Mouse (Mus musculus) thymus, postnatal 25 days (tissue): ENCODE measurements around the gene Tmem160.
A peak's percentile ranks its signal among the peaks of the same experiment; 100 is the strongest.

ENCODE experiments used
- DNase-seq: peaks from one replicate; pipeline ENCODE4 v3.0.0; 2022

The Tmem160 gene

GRCm38 (mm10) chr7:16493361-16493760 is 40.8 kb downstream of the Tmem160 start:
- DNase-seq, result peak; percentile 65

- DNase-seq, result no peak
Measured at GRCm38 (mm10) chr7:16496260-16496659, 43.7 kb downstream of the Tmem160 start.

GRCm38 (mm10) chr7:16499671-16500104 is 47.1 kb downstream of the Tmem160 start:
- DNase-seq, result no peak

GRCm38 (mm10) chr7:16501571-16501970 is 49.0 kb downstream of the Tmem160 start:
- DNase-seq, result no peak

GRCm38 (mm10) chr7:16504573-16505225 is 52.1 kb downstream of the Tmem160 start:
- DNase-seq, result no peak
